In genomic region chr15:3581861-3582806, GRCm38 (mm10) we compare ENCODE assay signal across 8 mouse cellular contexts. TPM values are rescaled to one million over a fixed set of nuclear protein-coding genes. Genes with fewer than 3 reads are reported as not detected.
DNase-seq lines count a peak whose midpoint lies in the region; ATAC-seq and TF ChIP-seq lines count a peak whose summit lies in the region.

No protein-coding gene starts in this region.

- peak; percentile 80 for DNase-seq in 3134 (ENCODE audit: extremely low read depth, insufficient read length, low spot score)
- DNase-seq in kidney, postnatal 10 days, result peak; percentile 71
- DNase-seq in liver, embryonic 11.5 days (ENCODE audit: low spot score), result peak; percentile 55
- DNase-seq in naive thymus-derived CD4-positive, alpha-beta T cell, adult 2 months (ENCODE audit: low read depth), result peak; percentile 6
- peak; percentile 8 for DNase-seq in testis, postnatal 14 days (ENCODE audit: low spot score)

- peak; percentile 64 for ATAC-seq in forebrain, embryonic 13.5 days
- peak; percentile 54 for ATAC-seq in heart, embryonic 15.5 days (replicated peaks; ENCODE audit: insufficient number of reproducible peaks, insufficient read depth, low FRiP score, low read depth)
- peak; percentile 52 for ATAC-seq in liver, embryonic 11.5 days (replicated peaks; ENCODE audit: low FRiP score)

- H3K4me1 ChIP-seq in bone marrow macrophage, adult 2 months (ENCODE audit: control insufficient read depth, insufficient read depth, low read length), result peaks cover 5% of the 10 kb centered on the region; the same call in 1 of the 2 replicates
- H3K4me1 ChIP-seq in forebrain, embryonic 13.5 days, result peaks cover 8% of the 10 kb centered on the region
- H3K4me1 ChIP-seq in heart, embryonic 15.5 days (replicated peaks), result peaks cover 28% of the 10 kb centered on the region
- peaks cover 7% of the 10 kb centered on the region; the same call in 1 of the 2 replicates for H3K4me1 ChIP-seq in liver, embryonic 11.5 days (replicated peaks; ENCODE audit: control insufficient read depth, insufficient read depth, low read length)

- H3K27ac ChIP-seq in bone marrow macrophage, adult 2 months (ENCODE audit: insufficient read depth, low read depth, low read length), result no peak overlapping the region
- no peak overlapping the region for H3K27ac ChIP-seq in forebrain, embryonic 13.5 days
- H3K27ac ChIP-seq in heart, embryonic 15.5 days, result peak overlapping the region; percentile 99
- H3K27ac ChIP-seq in liver, embryonic 11.5 days (ENCODE audit: low read depth, low read length), result peak overlapping the region; percentile 6; the same call in 1 of the 2 replicates

- 9% methylated on average over 34 of the region's 34 CpGs for WGBS in forebrain, embryonic 13.5 days
- WGBS in heart, embryonic 15.5 days, result 1% methylated on average over 34 of the region's 34 CpGs
- WGBS in liver, embryonic 11.5 days, result 7% methylated on average over 34 of the region's 34 CpGs

- TF ChIP-seq POLR2A in bone marrow macrophage, adult 2 months (IDR thresholded peaks at IDR 0.05; ENCODE audit: borderline replicate concordance, low read depth, low read length), result no peak

- TF ChIP-seq CTCF in bone marrow macrophage, adult 2 months (IDR thresholded peaks at IDR 0.05; ENCODE audit: low read depth, low read length), result no peak

- 0 out of 2 replicates have a peak, but pooled peaks cover 2% of the 10 kb centered on the region for H3K27me3 ChIP-seq in forebrain, embryonic 13.5 days
- no peaks in the 10 kb centered on the region for H3K27me3 ChIP-seq in heart, embryonic 15.5 days
- no peaks in the 10 kb centered on the region for H3K27me3 ChIP-seq in liver, embryonic 11.5 days (replicated peaks; ENCODE audit: control insufficient read depth, insufficient read depth, low read length)

- H3K4me3 ChIP-seq in bone marrow macrophage, adult 2 months (ENCODE audit: insufficient read depth, low read length), result peak overlapping the region; percentile 33
- H3K4me3 ChIP-seq in forebrain, embryonic 13.5 days, result peak overlapping the region; percentile 58
- peak overlapping the region; percentile 97 for H3K4me3 ChIP-seq in heart, embryonic 15.5 days
- H3K4me3 ChIP-seq in liver, embryonic 11.5 days (ENCODE audit: low read depth, low read length), result peak overlapping the region; percentile 67

- H3K9ac ChIP-seq in forebrain, embryonic 13.5 days, result peak overlapping the region; percentile 61
- H3K9ac ChIP-seq in heart, embryonic 15.5 days, result peak overlapping the region; percentile 93
- peak overlapping the region; percentile 64 for H3K9ac ChIP-seq in liver, embryonic 11.5 days (ENCODE audit: low read depth, low read length)

- H3K4me2 ChIP-seq in forebrain, embryonic 13.5 days, result peak overlapping the region; percentile 76
- peak overlapping the region; percentile 66 for H3K4me2 ChIP-seq in heart, embryonic 15.5 days
- H3K4me2 ChIP-seq in liver, embryonic 11.5 days, result peak overlapping the region; percentile 83

- no peaks in the 10 kb centered on the region for H3K36me3 ChIP-seq in forebrain, embryonic 13.5 days (ENCODE audit: poor library complexity, severe bottlenecking)
- H3K36me3 ChIP-seq in heart, embryonic 15.5 days, result no peaks in the 10 kb centered on the region
- no peaks in the 10 kb centered on the region for H3K36me3 ChIP-seq in liver, embryonic 11.5 days (ENCODE audit: control insufficient read depth, insufficient read depth, low read length)

- H3K9me3 ChIP-seq in forebrain, embryonic 13.5 days (replicated peaks), result no peaks in the 10 kb centered on the region
- H3K9me3 ChIP-seq in heart, embryonic 15.5 days (replicated peaks), result no peaks in the 10 kb centered on the region
- no peaks in the 10 kb centered on the region for H3K9me3 ChIP-seq in liver, embryonic 11.5 days (ENCODE audit: control insufficient read depth, low read length)

RNA-seq across cellular contexts. Expression of gene Ghr, which starts 1.2 kb away (rescaled TPM):
- polyA plus RNA-seq in bone marrow macrophage, adult 2 months (2012; ENCODE audit: insufficient read depth, insufficient read length, missing spikeins), result 1.5 TPM in 1 of 2 replicates, not detected in the other
- polyA plus RNA-seq in forebrain, embryonic 13.5 days (2015; fragmentation: Nextera tagmentation; extraction: Ambion mirVana), result 3.9 and 4.1 TPM in 2 replicates
- 53.0 and 55.5 TPM in 2 replicates for polyA plus RNA-seq in heart, embryonic 15.5 days (2015; fragmentation: Nextera tagmentation; extraction: Ambion mirVana)
- polyA plus RNA-seq in liver, embryonic 11.5 days (2014; fragmentation: Nextera tagmentation; extraction: Ambion mirVana), result 38.2 and 41.4 TPM in 2 replicates

Comparison
In these comparisons a context has a peak if more than half of its experiments do, and no peak if none do; other contexts are left out.
1. DNase-seq: peak in every context shown above with its lines; median percentile 80 in 3134; 71 in kidney, postnatal 10 days; 55 in liver, embryonic 11.5 days; 8 in testis, postnatal 14 days; 6 in naive thymus-derived CD4-positive, alpha-beta T cell, adult 2 months.
2. H3K27ac ChIP-seq: peak in heart, embryonic 15.5 days (single experiment) and liver, embryonic 11.5 days (single experiment); none in bone marrow macrophage, adult 2 months (single experiment) and forebrain, embryonic 13.5 days (single experiment).
3. H3K4me3 ChIP-seq: peak in every context shown above with its lines; median percentile 97 in heart, embryonic 15.5 days; 67 in liver, embryonic 11.5 days; 58 in forebrain, embryonic 13.5 days; 33 in bone marrow macrophage, adult 2 months.
4. Peak in every context shown above with its lines, with median percentiles within 50 percentile points of each other: ATAC-seq, H3K4me2 ChIP-seq and H3K9ac ChIP-seq.